Mouse (Mus musculus): ENCODE measurements around the gene Sh3bp5.

GRCm38 (mm10) chr14:31364589-31364988, 71.3 kb downstream of the Sh3bp5 start:
- TF ChIP-seq HCFC1 (IDR thresholded peaks at IDR 0.05; ENCODE audit: borderline replicate concordance, insufficient read depth, low read length) (no peak), ZNF384 (IDR thresholded peaks at IDR 0.05; ENCODE audit: low read depth, low read length) (no peak)

All from ES-E14 (cell line).